In genomic region chr2:102873848-102874247, GRCm38 (mm10) we compare ENCODE assay signal across 9 mouse cellular contexts. TPM values are rescaled to one million over a fixed set of nuclear protein-coding genes. Genes with fewer than 3 reads are reported as not detected.
DNase-seq lines count a peak whose midpoint lies in the region; ATAC-seq lines count a peak whose summit lies in the region.
"Had no signal": no experiment of that assay in that cellular context is flagged by ENCODE, and none has a peak within 500 bp of the region (broad histone marks: within the 10 kb centered on the region; RNA-seq: fewer than 3 reads in every experiment).

No protein-coding gene starts in this region.

- ATAC-seq in limb, embryonic 13.5 days (ENCODE audit: low FRiP score, low read depth) = no peak

- no peak overlapping the region for H3K4me3 ChIP-seq in limb, embryonic 13.5 days

- H3K36me3 ChIP-seq in limb, embryonic 13.5 days = no peaks in the 10 kb centered on the region

- DNase-seq in retina, postnatal 1 day = peak; percentile 42
- no peak for DNase-seq in retina, embryonic 14.5 days (ENCODE audit: low spot score)
- peak; percentile 45 for DNase-seq in c-Kit-positive CD71-negative TER-119-negative erythroid progenitor cells, embryonic 14.5 days (ENCODE audit: low read depth)
- peak; percentile 52 for DNase-seq in thymus, postnatal 25 days
- DNase-seq in frontal cortex, adult 2 months (ENCODE audit: extremely low spot score in 1 of 2, low spot score in 1 of 2) = no peak
- no peak for DNase-seq in adrenal gland, postnatal 36 days
- DNase-seq: kidney, postnatal 25 days had no signal

- H3K4me2 ChIP-seq in limb, embryonic 13.5 days (replicated peaks) = 0 out of 2 replicates have a peak overlapping the region, but pooled peaks have one; percentile 3

- H3K9me3 ChIP-seq in limb, embryonic 13.5 days = no peaks in the 10 kb centered on the region

- H3K9ac ChIP-seq in limb, embryonic 13.5 days = no peak overlapping the region

- no peaks in the 10 kb centered on the region for H3K27me3 ChIP-seq in limb, embryonic 13.5 days

- H3K27ac ChIP-seq in limb, embryonic 13.5 days = no peak overlapping the region
- H3K27ac ChIP-seq: macrophage had no signal

- 28% methylated on average over 4 of the region's 4 CpGs for WGBS in limb, embryonic 13.5 days

- H3K4me1 ChIP-seq in limb, embryonic 13.5 days = peaks cover 19% of the 10 kb centered on the region

RNA-seq across cellular contexts. Expression of gene Cd44, which starts 27.6 kb away (rescaled TPM):
- 11.7 and 13.0 TPM in 2 replicates for polyA plus RNA-seq in limb, embryonic 13.5 days (2015; fragmentation: Nextera tagmentation; extraction: Ambion mirVana)
- 1.7 and 2.0 TPM in 2 replicates for polyA plus RNA-seq in frontal cortex, adult 2 months (2012; rRNA removed)
- total RNA-seq in adrenal gland, postnatal 36 days (2021) = 10 to 100 TPM; 59.9 to 62.0 TPM

Comparison
In these comparisons a context has a peak if more than half of its experiments do, and no peak if none do; other contexts are left out.
1. DNase-seq: peak in retina, postnatal 1 day (single experiment), c-Kit-positive CD71-negative TER-119-negative erythroid progenitor cells, embryonic 14.5 days (single experiment) and thymus, postnatal 25 days (single experiment); none in retina, embryonic 14.5 days (single experiment), frontal cortex, adult 2 months (0 of 2) and adrenal gland, postnatal 36 days (0 of 2).